Comparison of ENCODE assay signal across 14 mouse cellular contexts in the genomic region with DNA sequence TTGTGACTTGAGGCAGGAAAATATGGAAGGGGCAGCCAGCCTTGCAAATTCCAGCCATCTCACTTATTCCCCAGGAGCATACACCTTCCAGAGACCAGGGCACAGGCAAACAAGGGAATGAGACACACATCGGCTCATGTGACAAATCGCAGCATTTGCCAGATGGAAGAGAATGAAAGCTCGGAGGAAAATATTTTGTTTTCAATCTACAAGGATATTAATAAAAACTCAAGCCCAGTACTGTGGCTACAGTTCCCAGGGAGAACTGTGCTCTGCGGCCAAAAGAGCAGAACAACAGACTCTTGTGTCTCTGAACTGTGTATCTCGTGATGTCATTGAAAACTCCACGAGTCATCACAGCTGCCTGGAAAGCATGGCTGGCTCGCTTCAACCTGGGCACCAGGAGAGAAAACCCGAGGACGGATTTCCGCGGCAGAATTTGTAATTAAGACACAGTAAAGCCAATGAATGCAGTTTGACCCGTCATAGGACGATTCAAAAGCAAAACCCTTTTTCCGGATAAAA. TPM values are rescaled to one million over a fixed set of nuclear protein-coding genes. Genes with fewer than 3 reads are reported as not detected.
DNase-seq lines count a peak whose midpoint lies in the region; ATAC-seq and TF ChIP-seq lines count a peak whose summit lies in the region.
"Had no signal": no experiment of that assay in that cellular context is flagged by ENCODE, and none has a peak within 500 bp of the region (broad histone marks: within the 10 kb centered on the region; RNA-seq: fewer than 3 reads in every experiment).

No protein-coding gene starts in this region.

- ATAC-seq in stomach, embryonic 14.5 days (ENCODE audit: insufficient number of reproducible peaks, insufficient read depth, low FRiP score, low read depth): no peak
- no peak for ATAC-seq in stomach, postnatal 0 days (ENCODE audit: low FRiP score, low TSS enrichment)
- no peak for ATAC-seq in heart, embryonic 15.5 days (replicated peaks; ENCODE audit: insufficient number of reproducible peaks, insufficient read depth, low FRiP score, low read depth)
- ATAC-seq: activated CD4-positive, CD25-positive, alpha-beta regulatory T cell, adult 4 months had no signal

- H3K4me2 ChIP-seq in stomach, embryonic 14.5 days (replicated peaks; ENCODE audit: low read depth, low read length): no peak overlapping the region
- no peak overlapping the region for H3K4me2 ChIP-seq in stomach, postnatal 0 days (replicated peaks; ENCODE audit: low read depth)
- H3K4me2 ChIP-seq in heart, embryonic 15.5 days: no peak overlapping the region
- H3K4me2 ChIP-seq: liver, embryonic 13.5 days had no signal

- H3K4me1 ChIP-seq in stomach, embryonic 14.5 days (ENCODE audit: control insufficient read depth, insufficient read depth, low read length): peaks cover 63% of the 10 kb centered on the region
- peaks cover 7% of the 10 kb centered on the region; the same call in 1 of the 2 replicates for H3K4me1 ChIP-seq in stomach, postnatal 0 days (replicated peaks; ENCODE audit: control insufficient read depth, insufficient read depth)
- H3K4me1 ChIP-seq in heart, embryonic 15.5 days (replicated peaks): peaks cover 41% of the 10 kb centered on the region

- H3K27ac ChIP-seq in stomach, embryonic 14.5 days (ENCODE audit: low read length): peak overlapping the region; percentile 39; the same call in 1 of the 2 replicates
- no peak overlapping the region for H3K27ac ChIP-seq in stomach, postnatal 0 days (replicated peaks)
- peak overlapping the region; percentile 43; the same call in 1 of the 2 replicates for H3K27ac ChIP-seq in heart, embryonic 15.5 days
- H3K27ac ChIP-seq: hindbrain, embryonic 10.5 days; liver, embryonic 13.5 days had no signal

- TF ChIP-seq EP300 in stomach, postnatal 0 days (optimal IDR thresholded peaks at IDR 0.05): no peak

- peaks cover 5% of the 10 kb centered on the region; the same call in 1 of the 2 replicates for H3K36me3 ChIP-seq in stomach, embryonic 14.5 days (ENCODE audit: control insufficient read depth, insufficient read depth, low read length)
- H3K36me3 ChIP-seq in stomach, postnatal 0 days (ENCODE audit: control insufficient read depth, insufficient read depth, low read length): no peaks in the 10 kb centered on the region
- H3K36me3 ChIP-seq in heart, embryonic 15.5 days: no peaks in the 10 kb centered on the region
- H3K36me3 ChIP-seq: liver, embryonic 13.5 days had no signal

- H3K9ac ChIP-seq in stomach, embryonic 14.5 days (replicated peaks; ENCODE audit: low read depth, low read length): no peak overlapping the region
- H3K9ac ChIP-seq in stomach, postnatal 0 days (ENCODE audit: low read length): no peak overlapping the region
- H3K9ac ChIP-seq in heart, embryonic 15.5 days: no peak overlapping the region
- H3K9ac ChIP-seq: liver, embryonic 13.5 days had no signal

- no peak for TF ChIP-seq CTCF in stomach, postnatal 0 days (IDR thresholded peaks at IDR 0.05; ENCODE audit: low read depth)

- DNase-seq in gastrocnemius, adult 18-20 months (ENCODE audit: low spot score): peak; percentile 13
- no peak for DNase-seq in gastrocnemius, postnatal 10 days
- no peak for DNase-seq in stomach, postnatal 0 days (ENCODE audit: low spot score)
- DNase-seq in spleen, postnatal 4 days (ENCODE audit: low spot score in 2 of 2): no peak
- DNase-seq in lung, postnatal 4 days: no peak
- DNase-seq in thymus, postnatal 10 days (ENCODE audit: low spot score in 2 of 2): no peak
- DNase-seq: cerebellum, postnatal 36 days; liver, embryonic 13.5 days had no signal

- H3K9me3 ChIP-seq in stomach, embryonic 14.5 days (ENCODE audit: control insufficient read depth, low read depth, low read length): no peaks in the 10 kb centered on the region
- no peaks in the 10 kb centered on the region for H3K9me3 ChIP-seq in stomach, postnatal 0 days (ENCODE audit: control insufficient read depth, low read length)
- no peaks in the 10 kb centered on the region for H3K9me3 ChIP-seq in heart, embryonic 15.5 days (replicated peaks)
- H3K9me3 ChIP-seq: hindbrain, embryonic 10.5 days; liver, embryonic 13.5 days had no signal

- H3K27me3 ChIP-seq in stomach, embryonic 14.5 days (ENCODE audit: control insufficient read depth, insufficient read depth, low read length): no peaks in the 10 kb centered on the region
- H3K27me3 ChIP-seq in stomach, postnatal 0 days (ENCODE audit: control insufficient read depth, insufficient read depth, low read length): no peaks in the 10 kb centered on the region
- H3K27me3 ChIP-seq in heart, embryonic 15.5 days: no peaks in the 10 kb centered on the region
- H3K27me3 ChIP-seq: liver, embryonic 13.5 days had no signal

- 60% methylated on average over 14 of the region's 14 CpGs for WGBS in stomach, embryonic 14.5 days
- WGBS in stomach, postnatal 0 days: 67% methylated on average over 14 of the region's 14 CpGs
- 58% methylated on average over 14 of the region's 14 CpGs for WGBS in heart, embryonic 15.5 days

- no peak overlapping the region for H3K4me3 ChIP-seq in stomach, embryonic 14.5 days (ENCODE audit: low read depth, low read length)
- no peak overlapping the region for H3K4me3 ChIP-seq in stomach, postnatal 0 days (ENCODE audit: low read depth, low read length)
- H3K4me3 ChIP-seq in heart, embryonic 15.5 days: no peak overlapping the region
- H3K4me3 ChIP-seq: erythroblast, embryonic 14.5 days; hindbrain, embryonic 10.5 days; liver, embryonic 13.5 days had no signal

RNA-seq across cellular contexts. Expression of a gene that starts 50.1 kb away (rescaled TPM):
- total RNA-seq in gastrocnemius, adult 18-20 months (2021): under 1 TPM; 0.09 to 0.12 TPM
- total RNA-seq in gastrocnemius, postnatal 10 days (2021): under 1 TPM; 0.21 to 0.23 TPM
- 54.3 and 57.8 TPM in 2 replicates for polyA plus RNA-seq in stomach, embryonic 14.5 days (2014; fragmentation: Nextera tagmentation; extraction: Ambion mirVana)
- polyA plus RNA-seq in stomach, postnatal 0 days (2015; fragmentation: Nextera tagmentation; extraction: Ambion mirVana): 3.1 and 3.6 TPM in 2 replicates
- polyA plus RNA-seq in heart, embryonic 15.5 days (2015; fragmentation: Nextera tagmentation; extraction: Ambion mirVana): 2.8 and 3.3 TPM in 2 replicates
- total RNA-seq: monocyte, adult 5-6 weeks had no signal

Comparison
In these comparisons a context has a peak if more than half of its experiments do, and no peak if none do; other contexts are left out.
1. RNA of a gene that starts 50.1 kb away (polyA plus RNA-seq): 54.3 to 57.8 TPM in stomach, embryonic 14.5 days; 3.1 to 3.6 TPM in stomach, postnatal 0 days and 2.8 to 3.3 TPM in heart, embryonic 15.5 days; every median in the first group is over 10 times any median in the second.